Mouse (Mus musculus) mouse embryonic stem cell (cell line): ENCODE measurements around the gene Epha4.

Experiments
- in situ Hi-C, 2 experiments: fragments of 300-500 bp; cut with MboI; formaldehyde crosslinking; loops; 1 replicate in 1 of 2; 3 replicates in 1 of 2; pipeline ENCODE4 v1.14.3; 2019 to 2020; ENCODE audit warnings: low sequenced_read_pairs in 2 of 2, low pct_unique_long_range_greater_than_20kb in 1 of 2, mixed read lengths in 1 of 2; ENCODE audit not compliant: unreplicated experiment in 1 of 2

Gene Epha4

DNA sequence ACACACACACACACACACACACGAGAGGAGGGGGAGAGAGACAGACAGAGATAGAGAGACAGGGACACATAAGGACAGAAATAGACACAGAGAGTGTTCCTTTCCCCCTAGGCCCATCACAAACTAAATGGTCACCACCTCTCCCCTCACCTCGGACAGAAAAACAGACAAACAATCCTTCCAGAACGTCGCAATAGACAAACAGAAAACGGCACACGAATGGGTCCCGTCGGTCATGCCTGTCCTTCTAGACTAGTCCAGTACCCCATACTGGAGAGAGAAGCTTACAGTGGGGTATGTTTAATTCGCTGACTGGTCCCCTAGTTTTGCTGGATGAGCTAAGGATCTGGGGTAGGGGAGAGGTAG, 946 bp downstream of the Epha4 start:
- in situ Hi-C loops: loop anchor here in 1 of 2 experiments (10.0 kb wide), 1 partner anchor 139 kb away; no protein-coding TSS in a partner anchor

DNA sequence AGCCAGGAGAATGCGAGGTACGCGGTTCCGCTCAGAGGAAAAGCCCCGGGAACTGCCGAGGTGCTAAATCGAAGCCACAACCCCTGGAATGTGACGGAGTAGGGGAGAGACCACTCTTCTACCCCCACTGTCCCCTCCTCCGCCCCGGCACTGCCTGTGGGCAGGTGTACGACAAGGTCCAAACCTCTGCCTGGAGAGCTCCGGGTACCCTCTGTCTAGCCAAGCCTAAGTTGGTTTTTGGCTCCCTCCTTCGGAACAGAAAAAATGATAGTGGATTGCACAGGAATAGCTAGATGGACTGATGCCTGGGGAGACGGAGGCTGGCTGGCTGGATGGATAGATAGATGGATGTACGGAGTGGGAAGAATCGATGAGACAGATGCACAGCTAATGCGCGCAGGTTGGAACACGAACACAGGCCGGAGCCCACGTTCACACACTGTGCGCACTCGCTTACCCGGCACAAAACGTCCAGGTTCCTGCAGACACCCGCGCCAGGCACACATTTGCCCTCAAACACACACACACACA, 1.4 kb downstream of the Epha4 start:
- in situ Hi-C loops: loop anchor here in 1 of 2 experiments (10.0 kb wide), 1 partner anchor 139 kb away; no protein-coding TSS in a partner anchor

DNA sequence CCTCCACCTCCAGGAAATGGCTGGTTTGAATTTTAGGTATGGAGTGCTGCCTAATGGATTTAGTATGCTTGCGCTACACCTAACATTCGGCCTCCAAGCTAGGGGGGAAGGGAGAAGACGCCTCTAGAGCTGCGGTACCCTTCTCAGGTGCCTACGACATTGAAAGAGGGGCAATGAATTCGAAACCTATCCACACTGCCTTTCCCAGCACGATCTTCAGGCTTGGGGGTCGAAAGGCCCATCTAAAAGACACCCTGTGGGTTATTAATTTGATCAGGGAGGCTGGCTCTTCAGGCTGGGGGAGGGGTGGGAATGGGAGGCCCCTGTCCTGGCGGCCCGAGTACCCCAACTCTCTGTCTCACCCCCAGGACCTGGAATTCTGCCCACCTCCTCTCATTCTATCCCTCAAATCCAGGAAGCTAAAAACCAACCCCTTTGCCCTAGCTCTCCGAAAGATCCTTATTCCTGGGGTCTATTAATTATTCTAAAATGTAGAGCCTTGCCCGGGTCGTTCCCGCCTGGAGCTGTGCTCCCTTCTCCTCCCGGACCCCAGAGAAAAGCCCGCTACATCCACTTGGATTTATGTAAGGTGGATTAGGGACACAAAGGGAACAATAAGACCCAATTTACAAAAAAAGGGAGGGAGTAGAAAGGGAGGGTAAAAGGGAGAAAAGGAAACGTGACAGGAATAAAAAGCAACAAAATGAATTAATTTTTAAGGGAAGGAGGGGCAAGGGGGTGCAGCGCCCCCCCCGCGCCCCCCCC, 2.3 kb downstream of the Epha4 start:
- in situ Hi-C loops: loop anchor here in 1 of 2 experiments (10.0 kb wide), 1 partner anchor 138 kb away; no protein-coding TSS in a partner anchor

DNA sequence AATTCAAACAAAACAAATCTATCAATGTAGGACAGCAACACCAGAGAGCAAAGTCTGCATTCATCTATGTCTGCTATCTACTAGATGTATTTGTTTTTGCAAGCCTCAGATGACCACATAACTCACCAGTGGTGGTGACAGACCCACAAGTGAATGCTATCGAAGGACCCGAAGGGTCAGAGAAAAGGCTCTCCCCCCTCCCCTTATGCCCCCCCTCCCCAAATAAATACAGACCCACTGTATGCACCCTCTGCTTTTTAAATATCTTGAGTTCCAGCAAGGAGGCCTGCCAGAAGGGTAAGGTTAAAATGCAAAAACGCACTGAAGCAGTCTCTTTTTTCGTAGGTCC, 2.9 kb downstream of the Epha4 start:
- in situ Hi-C loops: loop anchor here in 1 of 2 experiments (10.0 kb wide), 1 partner anchor 137 kb away; no protein-coding TSS in a partner anchor

DNA sequence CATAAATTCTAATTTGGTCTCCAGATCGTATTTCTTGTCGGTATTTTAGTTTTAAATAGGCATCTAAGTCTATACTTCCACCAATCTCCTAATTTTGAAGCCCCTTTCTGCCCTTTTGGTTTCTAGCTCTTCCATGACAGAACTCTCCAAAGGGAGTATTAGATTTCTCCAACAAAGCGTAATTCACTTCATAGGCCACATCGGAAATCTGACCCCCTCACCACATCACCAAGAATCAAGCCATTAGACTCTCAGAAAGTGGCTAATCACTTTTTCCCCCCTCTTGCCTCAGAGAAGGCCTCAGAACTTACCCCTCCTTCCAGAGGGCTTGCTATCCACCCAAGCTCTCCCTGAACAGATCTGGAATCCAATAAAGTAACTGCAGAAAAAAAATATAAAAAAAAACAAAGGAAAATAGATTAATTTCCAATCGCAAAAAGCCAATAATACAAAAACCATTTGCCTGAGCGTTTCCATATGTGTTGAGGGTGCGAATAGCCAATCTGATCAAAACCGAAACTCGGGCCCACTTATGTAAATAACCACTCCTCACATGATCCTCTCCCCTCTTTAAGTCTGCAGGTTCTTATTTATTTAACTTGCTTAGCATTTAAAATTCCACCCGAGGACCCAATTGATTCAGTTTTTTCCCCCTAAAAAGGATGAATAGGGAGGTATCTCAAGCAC, 3.4 kb downstream of the Epha4 start:
- in situ Hi-C loops: loop anchor here in 1 of 2 experiments (10.0 kb wide), 1 partner anchor 137 kb away; no protein-coding TSS in a partner anchor

DNA sequence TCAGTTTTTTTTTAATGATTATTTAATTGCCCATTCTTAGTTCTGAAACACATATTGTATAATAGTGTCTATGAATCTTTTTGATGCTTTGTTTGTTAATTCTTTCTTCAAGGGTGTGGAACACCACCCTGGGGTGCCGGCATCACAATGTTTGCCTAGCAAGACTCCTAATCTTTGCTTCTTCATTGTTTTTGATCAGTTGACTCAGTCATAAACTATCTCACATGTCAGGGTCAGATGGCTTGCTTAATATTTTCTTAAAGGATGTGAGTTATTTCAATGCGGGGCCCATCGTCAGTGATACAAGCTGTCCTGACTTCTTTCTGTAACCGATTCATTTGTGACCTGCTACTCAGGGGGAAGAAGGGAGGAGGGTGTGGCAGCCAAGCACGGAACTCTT, 4.3 kb downstream of the Epha4 start:
- in situ Hi-C loops: loop anchor here in 1 of 2 experiments (10.0 kb wide), 1 partner anchor 136 kb away; no protein-coding TSS in a partner anchor

DNA sequence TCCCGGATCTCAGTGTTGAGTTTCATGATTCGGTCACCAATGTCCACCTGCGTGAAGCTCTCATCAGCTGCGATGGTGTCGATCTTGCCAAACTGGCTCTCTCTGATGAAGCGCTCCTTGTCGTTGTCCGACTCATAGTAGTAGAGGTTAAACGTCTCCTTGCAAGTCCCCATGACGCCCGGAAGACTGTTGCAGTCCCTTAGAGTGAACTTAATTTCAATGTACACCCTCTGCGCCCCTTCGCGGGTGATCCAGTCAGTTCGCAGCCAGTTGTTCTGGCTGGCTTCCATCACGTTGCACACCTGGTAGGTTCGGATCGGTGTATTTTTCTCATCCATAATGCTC, 8.1 kb downstream of the Epha4 start:
- in situ Hi-C loops: no loop called here

DNA sequence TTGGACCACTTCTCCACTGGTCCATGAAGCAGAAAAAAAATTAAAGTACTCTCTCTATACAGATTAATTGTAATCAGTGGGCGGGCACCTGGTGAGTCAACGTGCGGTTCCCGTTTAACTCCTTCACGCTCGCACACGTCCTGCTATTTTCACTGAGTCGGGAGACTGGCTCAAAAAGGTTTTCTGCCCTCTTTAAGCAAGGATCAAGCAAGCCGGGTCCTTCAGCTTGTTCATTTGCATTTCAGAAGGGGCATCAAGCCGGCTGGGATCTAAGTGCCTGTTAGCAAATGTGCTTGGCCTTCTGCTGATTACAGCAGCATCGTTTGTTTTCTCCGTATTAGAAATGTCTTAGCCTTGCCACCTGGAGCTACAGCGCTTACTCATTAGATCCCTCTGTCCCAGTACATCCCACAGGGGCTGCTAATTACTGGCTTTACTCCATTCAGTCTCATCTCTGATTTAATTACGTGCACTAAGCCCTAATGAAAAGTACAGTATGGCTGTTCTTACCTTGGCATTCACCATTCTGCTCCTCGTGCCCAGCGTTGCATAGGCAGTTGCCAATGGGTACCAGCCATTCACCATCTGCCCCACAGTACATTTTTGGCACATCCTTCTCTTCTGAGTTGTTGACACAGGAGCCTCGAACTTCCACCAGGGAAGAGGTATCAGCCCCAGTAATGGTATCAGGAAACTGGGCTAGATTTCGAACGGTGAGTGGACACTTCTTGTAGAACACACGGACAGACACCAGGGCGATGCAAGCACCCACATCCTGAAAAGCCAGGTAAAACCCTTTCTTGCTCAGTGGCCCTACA, 8.6 kb downstream of the Epha4 start:
- in situ Hi-C loops: no loop called here

DNA sequence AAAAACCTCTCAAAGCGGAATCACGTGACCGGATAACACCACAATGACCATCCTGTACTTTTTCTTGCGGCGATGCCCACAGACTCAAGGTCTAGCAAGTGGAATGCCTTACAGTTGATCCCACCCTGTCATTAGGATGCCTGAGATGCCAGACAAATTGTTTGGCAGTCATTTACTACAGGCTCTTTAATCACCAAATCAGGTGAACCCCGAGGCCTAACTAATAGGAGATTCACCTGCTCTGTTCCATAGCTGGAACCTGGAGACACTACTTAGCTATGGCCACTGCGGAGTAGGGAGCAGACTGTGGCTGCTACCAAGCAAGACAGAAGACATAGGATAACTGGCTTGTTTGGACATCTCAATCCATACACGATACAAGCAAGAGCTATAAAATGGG, 9.6 kb downstream of the Epha4 start:
- in situ Hi-C loops: no loop called here

DNA sequence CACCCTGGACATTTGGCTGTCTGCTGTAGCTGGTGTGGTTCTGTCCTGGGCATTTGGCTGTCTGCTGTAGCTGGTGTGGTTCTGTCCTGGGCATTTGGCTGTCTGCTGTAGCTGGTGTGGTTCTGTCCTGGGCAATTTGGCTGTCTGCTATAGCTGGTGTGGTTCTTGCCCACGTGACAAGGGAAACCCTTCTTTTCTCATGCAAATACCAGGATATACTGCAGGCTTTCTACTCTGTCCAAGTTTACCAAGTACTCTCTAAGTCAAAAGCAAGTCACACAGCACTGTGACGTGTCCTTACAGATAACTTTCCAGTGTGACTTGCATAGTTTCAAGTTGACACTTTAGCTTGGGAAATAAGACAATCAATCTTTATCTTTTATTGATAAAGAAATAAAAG, 10.1 kb downstream of the Epha4 start:
- in situ Hi-C loops: no loop called here

DNA sequence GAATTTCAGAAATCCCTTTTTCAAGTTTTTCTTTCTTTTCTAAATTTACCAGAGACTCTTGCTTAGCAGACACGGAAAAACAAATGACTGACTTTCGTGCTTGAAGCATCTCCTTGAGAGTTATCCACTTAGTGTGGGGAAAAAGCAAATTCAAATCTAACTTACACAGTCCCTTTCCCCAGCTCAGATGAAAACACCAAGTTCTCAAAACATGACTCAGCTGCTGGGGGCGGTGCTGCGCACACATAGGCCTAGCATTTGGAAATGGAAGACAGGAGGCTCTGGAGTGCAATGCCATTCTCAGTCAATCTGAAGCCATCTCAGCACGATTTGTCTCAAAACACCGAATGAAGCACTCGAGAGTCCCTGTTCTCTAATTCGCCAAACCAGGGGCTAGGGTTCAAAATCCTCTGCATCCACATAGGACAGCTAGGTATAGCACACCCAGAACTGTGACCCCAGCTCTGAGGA, 11.1 kb downstream of the Epha4 start:
- in situ Hi-C loops: no loop called here

DNA sequence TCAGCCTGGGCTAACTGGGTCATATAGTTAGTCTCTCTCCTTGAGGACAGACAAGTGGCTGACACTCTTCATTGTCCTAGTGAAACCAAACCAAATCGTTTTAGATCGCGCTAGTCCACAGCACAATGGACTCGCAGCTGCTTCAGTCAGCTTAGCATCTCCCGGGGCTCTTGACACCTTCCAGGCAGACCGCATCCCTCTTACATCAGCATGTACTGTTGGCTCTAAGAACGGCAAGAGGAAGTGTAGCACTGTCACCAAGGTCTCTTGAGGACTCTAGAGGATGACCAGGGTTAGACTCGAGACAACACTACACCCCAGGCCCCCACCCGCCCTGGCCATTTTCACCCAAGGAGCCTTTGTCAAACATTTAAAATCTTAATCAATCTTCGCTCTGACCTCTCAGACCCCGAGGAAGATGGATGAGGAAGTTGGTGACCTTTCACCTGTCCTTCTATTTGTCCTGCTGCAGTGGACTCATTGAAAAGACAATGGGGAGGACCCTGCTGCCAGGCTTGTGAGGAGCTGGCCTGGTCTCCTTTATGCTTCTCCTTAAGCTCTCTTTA, 12.3 kb downstream of the Epha4 start:
- in situ Hi-C loops: no loop called here

DNA sequence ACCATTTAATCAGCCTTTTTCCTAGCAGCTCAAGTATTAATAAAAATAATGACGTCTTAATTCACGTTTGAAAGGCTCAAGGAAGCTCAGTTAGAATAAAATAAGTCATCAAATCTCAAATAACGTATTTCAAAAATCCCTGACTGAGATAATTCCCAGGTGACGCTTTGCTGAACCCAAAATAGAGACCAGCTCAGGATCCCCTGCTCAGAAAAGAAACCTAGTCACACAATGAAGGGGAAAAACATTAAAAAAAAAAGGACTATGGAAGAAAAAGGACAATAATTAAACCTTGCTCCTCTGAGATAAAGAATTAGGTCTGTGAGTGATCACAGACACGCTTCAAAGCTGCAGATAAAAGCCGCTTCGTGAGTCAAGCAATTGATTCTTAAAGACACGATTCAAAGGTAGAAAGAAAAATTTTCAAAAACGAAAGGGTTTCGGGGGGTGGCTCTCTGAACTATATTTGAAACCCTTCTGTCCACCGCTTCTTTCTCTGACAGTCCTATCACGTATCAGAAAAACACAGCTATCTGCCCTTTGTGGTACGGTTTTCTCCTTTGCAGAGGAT, 13.4 kb downstream of the Epha4 start:
- in situ Hi-C loops: no loop called here

DNA sequence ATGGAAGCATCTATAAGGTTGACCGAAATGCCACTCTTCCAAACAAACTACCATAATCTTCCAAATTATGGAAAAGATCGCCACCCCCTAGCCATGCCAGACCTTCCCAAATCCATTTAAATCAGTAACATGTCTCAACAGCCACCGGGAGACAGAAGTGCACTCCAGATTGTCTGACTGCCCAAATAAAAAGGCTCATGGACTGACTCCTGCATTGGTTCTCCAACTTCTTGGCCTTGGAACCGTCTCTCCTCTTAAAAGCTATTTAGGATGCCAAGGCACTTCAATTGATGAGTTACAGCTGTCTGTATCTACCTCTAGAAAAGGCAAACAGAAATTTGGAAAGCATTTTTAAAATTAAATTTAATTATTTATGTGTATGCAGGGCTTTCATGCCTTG, 17.4 kb downstream of the Epha4 start:
- in situ Hi-C loops: no loop called here

DNA sequence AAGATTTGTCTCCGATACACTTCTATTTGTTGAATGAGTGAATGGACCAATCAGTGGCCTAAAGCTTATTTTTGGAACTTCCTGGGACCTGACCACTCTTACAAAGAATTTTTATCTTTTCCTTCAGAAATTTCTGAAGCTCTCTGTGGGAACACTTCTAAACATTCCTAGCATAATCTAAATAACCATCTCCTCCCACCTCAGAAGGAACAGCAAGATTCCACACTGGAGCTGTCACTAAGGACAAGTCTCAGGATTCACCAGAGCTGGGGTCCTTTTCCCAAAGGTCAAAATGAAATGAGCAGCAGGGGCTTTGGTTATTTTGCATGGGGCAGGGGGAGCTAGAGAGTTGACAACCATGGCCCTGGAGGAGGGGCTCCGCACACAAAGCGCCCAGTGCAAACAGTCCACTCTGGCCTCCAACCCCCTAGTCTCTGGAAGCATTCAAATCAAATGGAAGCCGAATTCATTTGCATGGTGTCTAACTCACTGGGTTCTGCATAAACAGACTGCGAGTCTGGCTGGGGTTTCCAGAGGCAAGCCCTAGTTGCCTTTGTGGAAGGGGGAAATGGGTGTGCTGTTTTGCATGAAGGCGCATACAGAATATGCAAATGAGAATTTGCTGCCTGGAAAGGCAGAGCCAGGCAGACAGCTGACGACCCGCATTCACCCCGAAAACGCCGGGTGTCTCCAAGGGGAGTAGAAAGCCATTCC, 18.3 kb downstream of the Epha4 start:
- in situ Hi-C loops: no loop called here

DNA sequence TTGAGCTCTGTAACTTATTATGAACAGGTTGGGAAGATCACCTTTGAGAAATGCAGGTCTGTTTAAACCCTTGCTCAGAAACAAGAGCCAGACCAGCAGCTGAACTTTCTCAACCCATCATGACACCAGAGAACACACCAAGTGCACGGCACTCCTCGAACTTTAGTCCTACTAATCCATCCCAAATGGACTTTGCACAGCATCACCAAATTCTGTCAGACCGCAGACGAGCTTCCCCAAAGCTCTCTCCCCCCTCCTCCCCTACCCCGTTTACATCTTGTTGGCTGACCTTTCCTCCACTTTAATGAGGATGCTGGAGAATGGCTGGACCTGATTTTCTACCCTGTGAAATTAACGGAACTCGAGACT, 19.1 kb downstream of the Epha4 start:
- in situ Hi-C loops: no loop called here

DNA sequence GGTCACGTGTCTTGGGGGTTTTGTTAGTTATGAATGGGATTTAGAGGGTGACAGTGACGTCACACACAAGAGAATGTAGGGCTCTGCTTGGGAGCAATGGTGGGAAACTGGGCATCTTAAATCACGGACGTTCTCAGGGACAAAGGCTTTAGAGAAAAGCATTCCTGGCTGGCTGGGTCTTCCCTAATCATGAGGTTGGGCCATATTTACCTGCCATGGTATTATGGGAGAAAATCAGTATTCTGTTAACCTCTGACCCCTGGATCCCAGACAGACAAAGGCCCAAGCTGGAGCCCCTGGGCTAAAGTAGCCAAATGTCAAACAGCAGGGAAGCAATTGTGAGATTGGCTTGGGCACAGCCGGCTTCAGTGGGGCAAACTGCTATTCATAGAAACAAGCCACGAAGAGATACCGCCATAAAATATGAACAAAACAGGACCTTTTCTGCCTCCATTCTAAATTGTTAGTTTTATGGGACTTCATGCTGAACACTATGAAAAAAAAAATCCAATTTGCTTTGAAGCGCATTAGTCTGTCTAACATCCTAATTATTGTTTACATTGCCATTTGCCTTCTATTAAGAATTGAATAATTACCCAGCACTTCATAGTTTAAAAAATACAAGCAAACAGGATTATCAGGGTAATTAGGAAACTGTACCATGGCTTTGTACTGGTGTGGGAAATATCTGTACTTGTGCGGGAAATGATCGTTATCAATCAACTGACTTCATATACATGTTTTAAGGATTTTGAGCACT, 19.7 kb downstream of the Epha4 start:
- in situ Hi-C loops: no loop called here
